Mouse (Mus musculus): ENCODE results near the gene Ackr3. TPM values are rescaled to one million over a fixed set of nuclear protein-coding genes. Genes with fewer than 3 reads are reported as not detected.

Ackr3 gene
- 48.5 and 60.6 TPM in 2 replicates for polyA plus RNA-seq (2015; fragmentation: Nextera tagmentation; extraction: Ambion mirVana)

GRCm38 (mm10) chr1:90203783-90204690 lies at the start of gene Ackr3:
Gene Ackr3 (plus strand): TSS chr1:90203980.
- H3K36me3 ChIP-seq, result no peaks in the 10 kb centered on the region
- WGBS, result 1% methylated on average over 19 of the region's 19 CpGs

GRCm38 (mm10) chr1:90156589-90156988 lies 47.2 kb upstream of the Ackr3 start:
- WGBS, result 66% methylated on average over 7 of the region's 7 CpGs
- no peak overlapping the region for H3K4me3 ChIP-seq

More at GRCm38 (mm10) chr1:90203783-90204690, at the start of gene Ackr3:
- H3K4me1 ChIP-seq, result peaks cover 58% of the 10 kb centered on the region
- peaks cover 11% of the 10 kb centered on the region; the same call in 1 of the 2 replicates for H3K27me3 ChIP-seq
- peak; percentile 84 for ATAC-seq (ENCODE audit: insufficient number of reproducible peaks, insufficient read depth, low FRiP score, low TSS enrichment, low read depth)
- H3K27ac ChIP-seq, result peak within 1 kb of the TSS; percentile 81
- H3K9ac ChIP-seq, result peak within 1 kb of the TSS; percentile 87
- H3K4me3 ChIP-seq, result peak within 1 kb of the TSS; percentile 76
- peak within 1 kb of the TSS; percentile 77 for H3K4me2 ChIP-seq
- no peaks in the 10 kb centered on the region for H3K9me3 ChIP-seq

GRCm38 (mm10) chr1:90159927-90160326 lies 43.9 kb upstream of the Ackr3 start:
- no peak overlapping the region for H3K27ac ChIP-seq

More at GRCm38 (mm10) chr1:90156589-90156988, 47.2 kb upstream of the Ackr3 start:
- no peaks in the 10 kb centered on the region for H3K27me3 ChIP-seq
- peaks cover 31% of the 10 kb centered on the region for H3K4me1 ChIP-seq
- H3K4me2 ChIP-seq, result no peak overlapping the region
- H3K9ac ChIP-seq, result no peak overlapping the region
- no peaks in the 10 kb centered on the region for H3K9me3 ChIP-seq
- H3K36me3 ChIP-seq, result no peaks in the 10 kb centered on the region
- no peak for ATAC-seq (ENCODE audit: insufficient number of reproducible peaks, insufficient read depth, low FRiP score, low TSS enrichment, low read depth)
- H3K27ac ChIP-seq, result no peak overlapping the region

DNA sequence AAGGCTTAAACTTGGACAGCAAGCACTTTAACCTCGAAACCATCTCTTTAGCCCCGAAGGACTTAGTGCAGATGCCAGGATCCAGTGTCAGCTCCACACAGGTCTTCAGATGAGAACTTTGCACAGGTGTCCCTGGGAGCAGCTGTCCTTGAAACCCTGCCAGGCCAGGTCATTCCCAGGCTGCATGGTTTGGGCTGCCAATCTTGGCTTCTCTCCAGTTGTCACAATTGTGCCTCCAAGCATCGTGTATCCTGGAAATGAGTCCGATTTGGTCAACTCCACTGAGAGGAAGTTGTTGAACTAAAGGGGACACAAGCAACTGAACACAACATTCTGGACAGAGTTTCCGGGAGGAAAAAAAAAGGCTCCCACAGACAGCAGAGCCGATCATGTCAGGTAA lies 42.2 kb upstream of the Ackr3 start:
- ATAC-seq (ENCODE audit: insufficient number of reproducible peaks, insufficient read depth, low FRiP score, low TSS enrichment, low read depth), result no peak
- Histone ChIP-seq H3K9ac (no peak overlapping the region), H3K9me3 (no peaks in the 10 kb centered on the region), H3K27me3 (no peaks in the 10 kb centered on the region), H3K27ac (no peak overlapping the region), H3K36me3 (no peaks in the 10 kb centered on the region), H3K4me2 (no peak overlapping the region), H3K4me3 (no peak overlapping the region), H3K4me1 (peaks cover 27% of the 10 kb centered on the region)
- 71% methylated on average over 6 of the region's 6 CpGs for WGBS

More at GRCm38 (mm10) chr1:90159927-90160326, 43.9 kb upstream of the Ackr3 start:
- no peak overlapping the region for H3K4me3 ChIP-seq
- 31% methylated on average over 13 of the region's 13 CpGs for WGBS
- no peaks in the 10 kb centered on the region for H3K27me3 ChIP-seq
- H3K9ac ChIP-seq, result no peak overlapping the region
- H3K4me1 ChIP-seq, result peaks cover 27% of the 10 kb centered on the region
- H3K4me2 ChIP-seq, result no peak overlapping the region
- no peak for ATAC-seq (ENCODE audit: insufficient number of reproducible peaks, insufficient read depth, low FRiP score, low TSS enrichment, low read depth)
- no peaks in the 10 kb centered on the region for H3K36me3 ChIP-seq
- no peaks in the 10 kb centered on the region for H3K9me3 ChIP-seq

- Histone ChIP-seq H3K9ac (no peak overlapping the region), H3K4me3 (no peak overlapping the region), H3K27ac (peak overlapping the region; percentile 67; the same call in 1 of the 2 replicates), H3K9me3 (no peaks in the 10 kb centered on the region), H3K27me3 (no peaks in the 10 kb centered on the region), H3K4me2 (no peak overlapping the region), H3K36me3 (no peaks in the 10 kb centered on the region), H3K4me1 (peaks cover 27% of the 10 kb centered on the region)
- ATAC-seq (ENCODE audit: insufficient number of reproducible peaks, insufficient read depth, low FRiP score, low TSS enrichment, low read depth), result no peak
- 68% methylated on average over 13 of the region's 13 CpGs for WGBS
These were observed 41.4 kb upstream of the Ackr3 start for GRCm38 (mm10) chr1:90162379-90162857.

DNA sequence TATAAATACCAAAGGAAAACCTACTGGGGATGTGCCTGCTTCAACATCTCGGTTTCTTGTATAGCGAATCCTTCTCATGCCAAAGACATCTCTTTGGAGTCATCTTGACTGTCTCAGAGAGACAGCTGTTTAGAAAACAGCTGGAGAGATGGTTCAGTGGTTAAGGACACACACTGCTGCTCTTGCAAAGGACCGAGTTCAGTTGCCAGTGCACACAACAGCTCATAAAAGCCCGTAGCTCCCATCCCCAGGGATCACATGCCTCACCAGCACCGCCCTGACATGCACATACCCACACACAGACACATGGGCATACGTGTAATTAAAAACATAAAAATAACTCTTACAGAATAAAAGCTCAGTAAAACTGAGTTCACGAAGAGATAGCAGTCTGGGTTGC lies 40.6 kb upstream of the Ackr3 start:
- Histone ChIP-seq H3K9ac (no peak overlapping the region), H3K4me2 (no peak overlapping the region), H3K27me3 (no peaks in the 10 kb centered on the region), H3K4me1 (peaks cover 27% of the 10 kb centered on the region), H3K4me3 (no peak overlapping the region), H3K27ac (peak overlapping the region; percentile 67), H3K36me3 (no peaks in the 10 kb centered on the region), H3K9me3 (no peaks in the 10 kb centered on the region)
- 48% methylated on average over 7 of the region's 7 CpGs for WGBS
- no peak for ATAC-seq (ENCODE audit: insufficient number of reproducible peaks, insufficient read depth, low FRiP score, low TSS enrichment, low read depth)

DNA sequence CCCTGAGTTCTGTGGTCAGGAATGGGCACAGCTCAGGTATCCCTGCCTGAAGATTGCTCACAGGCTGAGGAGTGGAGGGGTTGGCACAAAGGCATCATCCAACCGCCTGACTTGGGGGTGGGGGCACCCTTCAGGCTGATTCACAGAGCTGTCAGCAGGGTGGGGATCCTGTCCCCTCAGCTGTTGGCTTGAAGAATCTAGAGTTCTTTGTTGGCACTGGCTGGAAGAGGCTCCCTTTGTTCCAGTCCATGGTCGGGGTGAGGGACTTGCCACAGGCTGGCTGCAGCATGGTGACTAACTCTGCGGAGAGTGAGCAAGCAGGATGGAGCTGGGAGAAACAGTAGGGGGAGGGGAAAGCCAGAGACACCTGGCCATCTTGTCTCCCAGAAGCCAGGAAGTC lies 39.5 kb upstream of the Ackr3 start:
- Histone ChIP-seq H3K4me3 (no peak overlapping the region), H3K9ac (no peak overlapping the region)
- 34% methylated on average over 3 of the region's 3 CpGs for WGBS

DNA sequence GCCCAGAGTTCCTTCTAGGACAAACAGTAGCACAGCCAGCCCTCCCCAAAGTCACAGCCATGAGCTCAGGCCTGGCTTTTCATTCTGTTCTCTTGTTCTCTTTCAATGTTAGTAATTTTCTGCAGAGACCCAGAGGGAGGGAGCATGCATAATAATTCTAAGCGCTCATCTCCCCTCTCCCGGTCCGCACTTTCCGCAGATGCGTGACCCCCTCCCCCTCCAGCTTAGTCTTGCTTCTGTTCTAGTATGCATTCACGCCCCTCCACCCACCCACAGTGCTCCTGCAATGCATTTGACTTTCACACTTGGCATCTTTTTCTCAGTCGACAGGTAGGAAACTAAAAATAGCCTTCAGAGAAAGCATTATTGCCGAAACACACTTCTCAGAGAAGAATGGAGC lies 29.4 kb upstream of the Ackr3 start:
- no peak for ATAC-seq (ENCODE audit: insufficient number of reproducible peaks, insufficient read depth, low FRiP score, low TSS enrichment, low read depth)
- H3K4me2 ChIP-seq, result no peak overlapping the region
- 43% methylated on average over 8 of the region's 8 CpGs for WGBS
- H3K9ac ChIP-seq, result no peak overlapping the region
- no peaks in the 10 kb centered on the region for H3K27me3 ChIP-seq
- no peaks in the 10 kb centered on the region for H3K36me3 ChIP-seq
- no peak overlapping the region for H3K4me3 ChIP-seq
- H3K27ac ChIP-seq, result no peak overlapping the region
- H3K9me3 ChIP-seq, result no peaks in the 10 kb centered on the region
- peaks cover 33% of the 10 kb centered on the region for H3K4me1 ChIP-seq

More for the DNA sequence above, 39.5 kb upstream of the Ackr3 start:
- Histone ChIP-seq H3K27me3 (no peaks in the 10 kb centered on the region), H3K9me3 (no peaks in the 10 kb centered on the region), H3K36me3 (no peaks in the 10 kb centered on the region), H3K27ac (peak overlapping the region; percentile 67), H3K4me1 (peaks cover 27% of the 10 kb centered on the region), H3K4me2 (no peak overlapping the region)
- ATAC-seq (ENCODE audit: insufficient number of reproducible peaks, insufficient read depth, low FRiP score, low TSS enrichment, low read depth), result no peak

- Histone ChIP-seq H3K4me3 (no peak overlapping the region), H3K36me3 (no peaks in the 10 kb centered on the region), H3K27me3 (no peaks in the 10 kb centered on the region), H3K27ac (peak overlapping the region; percentile 71), H3K9ac (no peak overlapping the region), H3K4me2 (0 out of 2 replicates have a peak overlapping the region, but pooled peaks have one; percentile 14), H3K4me1 (peaks cover 33% of the 10 kb centered on the region), H3K9me3 (no peaks in the 10 kb centered on the region)
- ATAC-seq (ENCODE audit: insufficient number of reproducible peaks, insufficient read depth, low FRiP score, low TSS enrichment, low read depth), result peak; percentile 81
- 6% methylated on average over 7 of the region's 7 CpGs for WGBS
These were observed 27.6 kb upstream of the Ackr3 start for GRCm38 (mm10) chr1:90176223-90176622.

GRCm38 (mm10) chr1:90177565-90177964 lies 26.2 kb upstream of the Ackr3 start:
- no peak overlapping the region for H3K4me2 ChIP-seq
- no peaks in the 10 kb centered on the region for H3K36me3 ChIP-seq
- H3K9me3 ChIP-seq, result no peaks in the 10 kb centered on the region
- H3K9ac ChIP-seq, result no peak overlapping the region
- H3K27ac ChIP-seq, result no peak overlapping the region
- no peak overlapping the region for H3K4me3 ChIP-seq
- no peaks in the 10 kb centered on the region for H3K27me3 ChIP-seq
- peaks cover 40% of the 10 kb centered on the region for H3K4me1 ChIP-seq
- no peak for ATAC-seq (ENCODE audit: insufficient number of reproducible peaks, insufficient read depth, low FRiP score, low TSS enrichment, low read depth)

DNA sequence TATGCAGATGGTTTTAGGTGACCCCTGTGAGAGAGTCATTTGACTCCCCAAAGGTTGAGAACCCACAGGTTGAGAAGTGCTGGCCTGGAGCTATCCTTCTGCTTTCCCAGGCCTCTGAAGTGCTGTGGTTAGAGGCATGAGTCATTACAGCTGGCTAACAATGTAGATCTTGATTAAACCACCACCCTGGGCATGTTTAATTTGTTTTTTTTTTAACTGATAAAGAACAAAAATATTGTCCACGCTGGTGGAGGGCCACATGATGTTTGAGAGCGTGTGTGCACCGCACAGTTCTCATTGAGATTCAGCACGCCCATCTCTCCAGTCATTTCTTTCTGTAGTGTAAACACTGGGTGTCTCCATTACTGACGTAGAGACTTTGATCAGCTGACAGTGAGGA lies 25.8 kb upstream of the Ackr3 start:
- no peak overlapping the region for H3K9ac ChIP-seq
- ATAC-seq (ENCODE audit: insufficient number of reproducible peaks, insufficient read depth, low FRiP score, low TSS enrichment, low read depth), result no peak
- H3K4me2 ChIP-seq, result no peak overlapping the region
- no peaks in the 10 kb centered on the region for H3K36me3 ChIP-seq
- no peak overlapping the region for H3K4me3 ChIP-seq
- no peak overlapping the region for H3K27ac ChIP-seq
- H3K9me3 ChIP-seq, result no peaks in the 10 kb centered on the region
- H3K4me1 ChIP-seq, result peaks cover 41% of the 10 kb centered on the region
- 62% methylated on average over 5 of the region's 5 CpGs for WGBS
- no peaks in the 10 kb centered on the region for H3K27me3 ChIP-seq

GRCm38 (mm10) chr1:90180479-90180878 lies 23.3 kb upstream of the Ackr3 start:
- no peak for ATAC-seq (ENCODE audit: insufficient number of reproducible peaks, insufficient read depth, low FRiP score, low TSS enrichment, low read depth)
- no peaks in the 10 kb centered on the region for H3K36me3 ChIP-seq
- no peaks in the 10 kb centered on the region for H3K27me3 ChIP-seq
- H3K4me1 ChIP-seq, result peaks cover 28% of the 10 kb centered on the region
- H3K27ac ChIP-seq, result no peak overlapping the region
- H3K9me3 ChIP-seq, result no peaks in the 10 kb centered on the region
- no peak overlapping the region for H3K4me2 ChIP-seq
- 72% methylated on average over 7 of the region's 7 CpGs for WGBS
- H3K4me3 ChIP-seq, result no peak overlapping the region
- no peak overlapping the region for H3K9ac ChIP-seq

Data from embryonic facial prominence, embryonic 13.5 days (tissue).